Mouse (Mus musculus) liver, embryonic 13.5 days (tissue): Measurements from ENCODE around the gene Tiam1. TPM values are rescaled to one million over a fixed set of nuclear protein-coding genes. Genes with fewer than 3 reads are reported as not detected.

Experiments used
- ATAC-seq: fragments of 200-750 bp; cut with Nextera tagmentation; 2 replicates; pipeline ENCODE4 v1.8.0; 2017; ENCODE audit warnings: low read depth, mild to moderate bottlenecking, moderate number of reproducible peaks, moderate library complexity
- DNase-seq: peaks from one replicate; pipeline ENCODE4 v3.0.0; 2022
- H3K27ac ChIP-seq: fragments of 300-500 bp; sonication (generic); 2 replicates; pipeline ENCODE4 v1.5.1; 2015; ENCODE audit warnings: moderate library complexity, mild to moderate bottlenecking, inconsistent platforms
- H3K27me3 ChIP-seq: fragments of 300-500 bp; sonication (generic); 2 replicates; pipeline ENCODE4 v1.6.1; 2015; ENCODE audit warnings: mild to moderate bottlenecking, inconsistent platforms
- H3K36me3 ChIP-seq: fragments of 300-500 bp; sonication (generic); 2 replicates; pipeline ENCODE4 v1.6.1; 2015; ENCODE audit warnings: mild to moderate bottlenecking, inconsistent platforms
- H3K4me1 ChIP-seq: fragments of 300-500 bp; sonication (generic); replicated peaks from 2 replicates; pipeline ENCODE4 v1.6.1; 2015; ENCODE audit warnings: inconsistent platforms
- H3K4me2 ChIP-seq: fragments of 300-500 bp; sonication (generic); 2 replicates; pipeline ENCODE4 v1.6.1; 2015; ENCODE audit warnings: inconsistent platforms, mild to moderate bottlenecking, moderate library complexity
- H3K4me3 ChIP-seq: fragments of 300-500 bp; sonication (generic); replicated peaks from 2 replicates; pipeline ENCODE4 v1.5.1; 2015; ENCODE audit warnings: mild to moderate bottlenecking, inconsistent platforms
- H3K9ac ChIP-seq: fragments of 300-500 bp; sonication (generic); 2 replicates; pipeline ENCODE4 v1.6.1; 2015; ENCODE audit warnings: mild to moderate bottlenecking, inconsistent platforms
- H3K9me3 ChIP-seq: fragments of 300-500 bp; sonication (generic); replicated peaks from 2 replicates; pipeline ENCODE4 v1.6.1; 2016; ENCODE audit warnings: inconsistent platforms
- WGBS: fragments of 180-500 bp; shearing (Covaris S2); methylation state at CpG from one replicate; pipeline ENCODE4 v1.1.7; 2015; ENCODE audit not compliant: insufficient replicate concordance; 5-methylcytosine and 5-hydroxymethylcytosine counted together
- polyA plus RNA-seq: library from polyadenylated mRNA; unstranded; fragments of >200 nt; fragmentation: Nextera tagmentation; extraction: Ambion mirVana; gene quantifications from 2 replicates; pipeline ENCODE4 v1.2.1, GENCODE M21; 2015

Tiam1 gene
- polyA plus RNA-seq, 1 experiment from 2014 or later, result 4.8 TPM

DNA sequence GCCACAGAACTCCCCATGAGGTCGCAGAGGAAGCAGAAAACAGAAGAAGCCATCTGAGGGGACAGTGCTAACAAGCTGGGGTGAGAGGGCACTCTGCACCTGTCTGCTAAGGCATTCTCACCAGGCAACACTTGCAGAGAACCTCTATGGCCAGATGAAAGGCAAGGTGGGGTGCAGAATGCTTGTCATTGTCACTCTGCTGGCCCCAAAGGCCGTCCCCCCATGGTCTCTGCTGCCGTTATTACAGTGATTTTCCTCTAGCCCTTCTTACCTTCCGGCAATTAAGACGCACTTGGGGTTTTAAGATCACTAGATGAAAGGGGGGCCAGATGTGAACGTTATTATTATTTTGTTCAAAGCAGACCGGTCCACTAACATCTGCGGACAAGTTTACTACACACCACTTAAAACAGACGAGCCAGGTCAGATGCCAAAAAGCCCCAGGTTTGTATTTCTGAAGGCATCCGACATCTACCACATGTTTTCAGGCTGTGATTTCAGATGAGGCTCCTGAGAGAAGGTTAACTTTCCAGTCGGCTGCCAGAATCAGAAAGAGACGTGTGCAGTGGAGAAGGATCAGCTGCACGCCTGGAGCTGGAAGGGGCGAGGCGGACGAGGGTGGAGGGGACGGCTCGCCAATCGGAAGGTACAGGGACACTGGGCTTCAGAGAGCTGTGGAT lies 198.8 kb downstream of the Tiam1 start:
- no peaks in the 10 kb centered on the region for H3K27me3 ChIP-seq
- no peak for ATAC-seq
- H3K27ac ChIP-seq, result no peak overlapping the region
- no peak for DNase-seq
- no peak overlapping the region for H3K4me2 ChIP-seq
- H3K36me3 ChIP-seq, result no peaks in the 10 kb centered on the region
- H3K9me3 ChIP-seq, result peaks cover 4% of the 10 kb centered on the region; the same call in 1 of the 2 replicates
- H3K4me3 ChIP-seq, result no peak overlapping the region
- H3K9ac ChIP-seq, result no peak overlapping the region
- H3K4me1 ChIP-seq, result no peaks in the 10 kb centered on the region
- WGBS, result 73% methylated on average over 19 of the region's 19 CpGs

DNA sequence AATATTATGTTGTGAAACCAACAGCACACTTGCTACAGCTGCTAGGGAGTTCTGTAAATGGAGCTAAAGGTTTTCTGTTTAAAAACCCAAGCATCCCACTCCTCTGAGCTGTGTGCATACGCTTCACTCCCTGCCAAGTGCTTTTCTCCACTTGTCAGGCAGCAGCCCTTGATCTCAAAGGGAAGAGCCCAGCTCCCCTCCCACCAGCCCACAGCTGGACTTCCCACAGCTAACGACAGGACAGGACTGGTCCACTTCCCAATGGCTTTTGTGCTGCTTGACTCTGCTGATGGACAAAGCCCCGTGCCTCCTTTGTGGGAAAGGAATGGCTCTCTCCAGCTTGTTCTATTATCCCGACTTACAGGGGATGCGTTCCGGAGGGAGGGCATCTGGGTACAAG lies 199.5 kb downstream of the Tiam1 start:
- Histone ChIP-seq H3K9me3 (peaks cover 4% of the 10 kb centered on the region; the same call in 1 of the 2 replicates), H3K27me3 (no peaks in the 10 kb centered on the region), H3K27ac (no peak overlapping the region), H3K4me3 (no peak overlapping the region), H3K4me1 (0 out of 2 replicates have a peak, but pooled peaks cover under 1% of the 10 kb centered on the region), H3K4me2 (no peak overlapping the region), H3K36me3 (no peaks in the 10 kb centered on the region), H3K9ac (no peak overlapping the region)
- 57% methylated on average over 6 of the region's 6 CpGs for WGBS
- no peak for DNase-seq
- no peak for ATAC-seq

DNA sequence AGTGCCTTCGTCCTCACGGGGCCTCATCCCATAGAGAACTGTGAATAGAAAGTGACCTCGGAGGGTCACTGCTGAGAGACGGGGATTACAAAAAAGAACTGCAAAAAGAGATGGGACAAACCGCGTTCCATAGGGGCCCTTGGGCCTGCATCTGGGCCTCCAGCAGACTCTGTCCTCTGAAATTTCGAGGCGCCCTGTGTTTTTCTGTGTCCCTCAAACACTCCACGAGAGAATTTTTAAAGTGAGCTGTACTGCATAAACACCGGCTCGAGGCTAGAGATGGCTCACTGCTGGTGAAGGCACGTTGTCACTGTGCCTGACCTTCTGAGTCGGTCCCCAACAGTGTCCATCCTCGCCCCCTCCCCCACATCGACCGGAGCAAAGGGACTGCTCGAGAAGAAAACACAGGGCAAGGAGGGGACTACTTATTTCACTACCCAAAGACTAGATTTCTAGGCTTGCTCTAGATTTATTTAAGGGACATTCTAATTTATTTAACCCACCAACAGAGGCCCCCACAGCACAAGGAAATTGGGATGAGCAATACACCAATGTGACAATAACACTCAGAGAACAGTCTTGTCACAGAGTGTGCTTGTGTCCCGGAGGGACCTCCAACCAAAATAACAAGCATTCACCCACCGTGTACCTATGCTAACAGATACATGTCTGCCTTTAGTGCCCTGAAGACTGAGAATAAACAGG lies 200.2 kb downstream of the Tiam1 start:
- DNase-seq, result no peak
- no peak overlapping the region for H3K4me2 ChIP-seq
- H3K27ac ChIP-seq, result no peak overlapping the region
- H3K4me1 ChIP-seq, result peaks cover 6% of the 10 kb centered on the region; the same call in 1 of the 2 replicates
- WGBS, result 61% methylated on average over 19 of the region's 19 CpGs
- H3K36me3 ChIP-seq, result no peaks in the 10 kb centered on the region
- no peak overlapping the region for H3K9ac ChIP-seq
- peaks cover 4% of the 10 kb centered on the region; the same call in 1 of the 2 replicates for H3K9me3 ChIP-seq
- ATAC-seq, result no peak
- H3K4me3 ChIP-seq, result no peak overlapping the region
- no peaks in the 10 kb centered on the region for H3K27me3 ChIP-seq

DNA sequence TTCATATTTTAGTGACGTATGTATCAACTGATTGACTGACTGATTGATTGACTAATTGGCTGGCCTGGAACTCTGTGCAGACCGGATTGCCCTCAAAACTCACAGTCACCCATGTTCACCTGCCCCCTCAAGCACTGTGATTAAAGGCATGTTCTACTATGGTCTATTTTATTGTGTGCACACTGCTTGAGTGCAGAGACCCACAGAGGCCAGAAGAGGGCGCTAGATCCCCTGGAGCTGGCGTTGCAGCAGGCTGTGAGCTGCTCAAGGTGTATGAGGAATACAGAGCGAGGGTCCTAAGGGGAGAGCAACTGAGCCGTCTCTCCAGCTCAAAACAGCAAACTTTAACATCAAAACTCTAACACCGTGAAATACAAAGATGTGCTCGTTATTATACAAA lies 202.9 kb downstream of the Tiam1 start:
- Histone ChIP-seq H3K9me3 (peaks cover 4% of the 10 kb centered on the region; the same call in 1 of the 2 replicates), H3K9ac (no peak overlapping the region), H3K4me2 (no peak overlapping the region), H3K4me3 (no peak overlapping the region), H3K27me3 (no peaks in the 10 kb centered on the region), H3K36me3 (no peaks in the 10 kb centered on the region), H3K4me1 (peaks cover 11% of the 10 kb centered on the region; the same call in 1 of the 2 replicates), H3K27ac (no peak overlapping the region)
- DNase-seq (no peak), ATAC-seq (no peak)
- WGBS, result 75% methylated on average over 8 of the region's 8 CpGs

GRCm38 (mm10) chr16:89938277-89938676 lies 205.3 kb downstream of the Tiam1 start:
- Histone ChIP-seq H3K27me3 (no peaks in the 10 kb centered on the region), H3K4me2 (no peak overlapping the region), H3K4me1 (peaks cover 11% of the 10 kb centered on the region; the same call in 1 of the 2 replicates), H3K36me3 (no peaks in the 10 kb centered on the region), H3K4me3 (no peak overlapping the region), H3K9me3 (peaks cover 4% of the 10 kb centered on the region; the same call in 1 of the 2 replicates), H3K9ac (no peak overlapping the region), H3K27ac (no peak overlapping the region)
- ATAC-seq (no peak), DNase-seq (no peak)
- WGBS, result 12% methylated on average over 7 of the region's 7 CpGs

DNA sequence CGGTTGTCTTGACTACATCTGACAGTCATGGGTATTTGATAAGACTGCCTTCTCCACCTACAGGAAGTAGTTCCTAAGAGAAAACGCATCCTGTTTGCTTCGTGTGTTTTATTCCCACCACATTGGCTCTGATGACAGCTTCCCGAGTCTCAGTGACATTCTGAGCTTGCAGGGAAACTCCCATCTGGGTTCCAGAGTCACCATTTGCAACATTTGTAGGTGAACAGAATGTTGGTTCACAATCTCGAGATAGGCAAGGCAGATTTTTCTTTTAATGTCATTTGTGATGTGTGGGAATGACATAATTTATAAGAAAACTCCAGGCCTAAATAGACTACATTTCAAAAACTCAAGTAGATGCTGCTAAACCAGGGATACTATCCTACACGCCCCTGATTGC lies 207.0 kb downstream of the Tiam1 start:
- DNase-seq, result no peak
- H3K4me2 ChIP-seq, result no peak overlapping the region
- 44% methylated on average over 6 of the region's 6 CpGs for WGBS

DNA sequence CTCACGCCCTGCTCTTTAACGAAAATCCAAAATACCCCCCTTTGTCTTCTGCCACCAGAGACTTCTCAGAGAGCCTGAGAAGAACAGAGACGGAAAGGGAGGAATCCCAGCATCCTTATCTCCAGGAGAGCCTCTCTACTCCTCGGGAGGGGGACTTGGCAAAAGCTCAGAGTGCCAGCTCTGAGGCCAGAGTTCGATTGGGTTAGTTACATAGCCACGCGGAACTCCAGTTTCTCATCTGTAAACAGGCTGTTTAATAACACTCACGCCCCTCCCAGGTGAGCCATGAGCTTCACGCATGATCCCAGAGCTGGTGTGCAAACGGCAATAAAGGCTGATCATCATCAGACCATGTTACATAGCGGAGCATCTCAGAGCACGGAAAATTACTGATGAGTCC lies 208.2 kb downstream of the Tiam1 start:
- WGBS, result 75% methylated on average over 12 of the region's 12 CpGs
- ATAC-seq, result no peak
- no peak overlapping the region for H3K9ac ChIP-seq
- no peaks in the 10 kb centered on the region for H3K27me3 ChIP-seq
- DNase-seq, result no peak
- H3K4me3 ChIP-seq, result no peak overlapping the region
- no peak overlapping the region for H3K4me2 ChIP-seq
- no peaks in the 10 kb centered on the region for H3K36me3 ChIP-seq
- H3K9me3 ChIP-seq, result no peaks in the 10 kb centered on the region
- H3K27ac ChIP-seq, result no peak overlapping the region
- peaks cover 11% of the 10 kb centered on the region; the same call in 1 of the 2 replicates for H3K4me1 ChIP-seq

More for the DNA sequence above, 207.0 kb downstream of the Tiam1 start:
- H3K27me3 ChIP-seq, result no peaks in the 10 kb centered on the region
- no peak overlapping the region for H3K9ac ChIP-seq
- peaks cover 11% of the 10 kb centered on the region; the same call in 1 of the 2 replicates for H3K4me1 ChIP-seq
- no peak overlapping the region for H3K27ac ChIP-seq
- H3K36me3 ChIP-seq, result no peaks in the 10 kb centered on the region
- peaks cover 4% of the 10 kb centered on the region; the same call in 1 of the 2 replicates for H3K9me3 ChIP-seq
- H3K4me3 ChIP-seq, result no peak overlapping the region
- no peak for ATAC-seq

DNA sequence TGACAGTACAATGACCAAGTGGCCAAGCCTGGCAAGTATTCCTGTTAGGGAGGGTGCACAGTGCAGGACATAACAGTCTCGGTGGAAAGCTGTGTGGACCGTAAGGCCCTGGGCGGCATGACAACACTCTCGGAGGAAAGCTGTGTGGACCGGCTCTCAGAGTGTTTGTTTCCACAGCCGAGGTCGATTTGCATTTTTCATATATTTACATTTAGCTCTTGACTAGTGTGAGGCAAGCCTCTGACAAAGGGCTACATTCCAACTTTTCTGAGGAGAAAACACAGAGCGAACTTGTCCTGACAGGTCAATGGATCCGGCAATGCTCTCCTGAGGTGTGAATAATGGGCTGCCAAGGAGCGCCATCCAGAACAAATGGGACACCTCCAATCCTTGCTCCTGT lies 209.0 kb downstream of the Tiam1 start:
- no peak overlapping the region for H3K4me3 ChIP-seq
- DNase-seq, result no peak
- peaks cover 11% of the 10 kb centered on the region; the same call in 1 of the 2 replicates for H3K4me1 ChIP-seq
- H3K27ac ChIP-seq, result no peak overlapping the region
- no peaks in the 10 kb centered on the region for H3K27me3 ChIP-seq
- H3K36me3 ChIP-seq, result no peaks in the 10 kb centered on the region
- ATAC-seq, result no peak
- WGBS, result 85% methylated on average over 10 of the region's 10 CpGs
- H3K4me2 ChIP-seq, result no peak overlapping the region
- H3K9me3 ChIP-seq, result no peaks in the 10 kb centered on the region
- no peak overlapping the region for H3K9ac ChIP-seq

GRCm38 (mm10) chr16:89933976-89934375 lies 209.6 kb downstream of the Tiam1 start:
- no peak overlapping the region for H3K9ac ChIP-seq
- 79% methylated on average over 7 of the region's 7 CpGs for WGBS
- H3K27ac ChIP-seq, result no peak overlapping the region
- H3K9me3 ChIP-seq, result no peaks in the 10 kb centered on the region
- no peaks in the 10 kb centered on the region for H3K36me3 ChIP-seq
- H3K27me3 ChIP-seq, result no peaks in the 10 kb centered on the region
- no peak overlapping the region for H3K4me3 ChIP-seq
- peaks cover 10% of the 10 kb centered on the region; the same call in 1 of the 2 replicates for H3K4me1 ChIP-seq
- ATAC-seq (no peak), DNase-seq (no peak)
- H3K4me2 ChIP-seq, result no peak overlapping the region

DNA sequence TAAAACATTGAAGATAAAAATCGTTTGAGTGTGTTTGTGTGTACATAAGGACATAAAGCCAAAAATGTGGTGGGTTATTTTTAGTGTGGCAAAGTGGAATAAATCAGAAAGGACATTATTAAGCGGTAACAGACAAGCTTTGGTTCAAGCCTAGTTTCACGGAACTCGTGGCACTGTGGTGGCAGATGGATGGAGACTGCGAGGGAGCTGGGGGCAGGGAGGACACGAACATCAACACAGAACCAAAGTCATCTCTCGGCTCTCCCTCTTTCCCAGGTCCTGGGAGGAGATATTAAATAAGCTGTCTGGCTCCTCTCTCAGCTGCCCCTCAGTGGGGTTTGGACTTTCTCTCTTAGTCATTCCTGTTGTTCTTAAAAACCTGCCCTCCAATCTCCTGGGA lies 215.0 kb downstream of the Tiam1 start:
- Histone ChIP-seq H3K4me2 (no peak overlapping the region), H3K27ac (no peak overlapping the region), H3K4me3 (no peak overlapping the region), H3K4me1 (peaks cover 5% of the 10 kb centered on the region; the same call in 1 of the 2 replicates), H3K9me3 (no peaks in the 10 kb centered on the region), H3K27me3 (no peaks in the 10 kb centered on the region), H3K36me3 (no peaks in the 10 kb centered on the region), H3K9ac (no peak overlapping the region)
- WGBS, result 69% methylated on average over 7 of the region's 7 CpGs
- no peak for ATAC-seq
- DNase-seq, result no peak

DNA sequence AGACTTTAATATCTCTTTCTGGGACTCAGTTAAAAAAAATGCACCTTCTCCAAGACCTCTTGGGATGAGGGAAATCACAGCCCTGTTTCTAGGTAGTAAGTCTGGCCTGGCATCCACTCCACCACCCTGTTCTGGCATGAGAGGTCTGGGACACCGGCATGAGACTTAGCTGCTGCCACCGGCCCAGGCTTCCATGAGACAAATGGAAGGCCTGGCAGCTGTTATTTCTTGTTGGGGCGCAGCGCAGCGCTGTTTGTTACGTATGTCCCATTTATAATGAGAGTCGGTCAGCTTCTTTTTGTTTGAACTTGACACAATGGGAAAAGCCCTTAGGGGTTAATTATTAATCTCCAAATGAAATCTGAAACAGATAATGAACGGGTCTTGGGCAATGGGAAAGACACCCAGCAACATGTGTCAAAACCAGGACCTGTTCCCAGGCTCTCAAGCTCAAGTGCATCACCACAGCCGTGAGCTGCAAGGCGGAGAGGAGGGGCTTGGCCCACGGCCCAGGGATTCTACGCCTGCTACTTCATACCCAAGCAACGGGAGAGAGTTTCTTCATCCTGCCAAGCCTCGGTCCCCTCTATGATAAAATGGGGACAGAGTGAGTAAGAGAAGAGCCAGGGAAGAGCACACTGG lies 219.2 kb downstream of the Tiam1 start:
- no peak for ATAC-seq
- WGBS, result 76% methylated on average over 14 of the region's 14 CpGs

More for the DNA sequence above, 219.2 kb downstream of the Tiam1 start:
- H3K27ac ChIP-seq, result no peak overlapping the region
- no peak for DNase-seq
- H3K27me3 ChIP-seq, result no peaks in the 10 kb centered on the region
- H3K4me1 ChIP-seq, result peaks cover 5% of the 10 kb centered on the region; the same call in 1 of the 2 replicates
- H3K36me3 ChIP-seq, result no peaks in the 10 kb centered on the region
- H3K9ac ChIP-seq, result no peak overlapping the region
- no peaks in the 10 kb centered on the region for H3K9me3 ChIP-seq
- H3K4me3 ChIP-seq, result no peak overlapping the region
- no peak overlapping the region for H3K4me2 ChIP-seq
